Mouse (Mus musculus) cerebellum, postnatal 25 days (tissue): Measurements from ENCODE around the gene Gm47996.
"Not testable (repeated sequence)": the region's sequence is repeated elsewhere in the genome, so short reads cannot be mapped to it uniquely, and the experiment has no call there.

ENCODE experiments used
- DNase-seq, 2 experiments: peaks; one replicate each; pipeline ENCODE4 v3.0.0; 2021; ENCODE audit warnings: mixed read lengths in 2 of 2

Gene Gm47996

DNA sequence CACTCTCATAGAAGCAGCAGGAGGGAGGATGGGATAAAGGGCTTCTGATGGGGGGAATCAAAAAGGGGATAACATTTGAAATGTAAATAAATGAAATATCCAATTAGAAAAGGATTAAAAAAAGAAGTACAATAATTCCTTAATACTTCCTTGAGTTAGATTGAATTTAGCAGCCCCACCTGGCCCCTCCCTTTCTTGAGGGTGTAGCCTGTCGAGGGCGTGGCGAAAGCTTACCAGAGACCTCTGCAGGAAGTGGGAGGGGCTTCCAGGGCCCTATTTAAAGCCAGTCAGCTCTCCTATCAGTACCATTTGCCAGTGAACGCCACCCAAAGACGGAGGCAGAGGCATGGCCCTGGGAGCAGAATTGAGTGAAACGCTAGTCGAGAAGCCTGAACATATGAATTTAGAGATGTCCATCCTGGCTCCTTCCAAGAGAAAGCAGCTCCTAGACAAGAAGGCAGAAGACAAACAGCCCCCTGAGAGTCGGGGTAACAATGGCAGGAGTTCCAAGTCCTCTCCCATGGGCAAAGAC lies at the start of gene Gm47996:
Gene Gm47996 (plus strand): TSS at position 308 of the 532 bp plus-strand sequence.
- not testable (repeated sequence) for DNase-seq

DNA sequence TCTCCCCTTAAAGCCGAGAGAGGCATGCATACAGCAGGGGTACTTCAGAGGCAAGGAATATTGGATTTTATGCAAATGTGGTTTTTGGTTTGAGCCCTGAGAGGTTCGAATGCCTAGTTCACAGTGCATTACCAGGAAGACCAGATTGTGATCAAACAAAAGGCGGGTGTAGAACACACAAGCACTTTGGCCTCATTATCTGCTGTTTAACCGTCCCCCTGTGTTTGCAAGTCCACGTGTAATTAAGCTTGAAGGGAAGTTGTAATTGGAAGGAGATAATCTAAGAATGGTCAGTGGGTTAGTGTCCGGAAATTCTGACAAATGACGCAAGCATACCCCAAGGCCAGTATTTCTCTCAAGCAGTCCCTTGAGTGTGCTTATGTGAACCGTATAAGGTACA lies 43.9 kb upstream of the Gm47996 start:
- no peak for DNase-seq

DNA sequence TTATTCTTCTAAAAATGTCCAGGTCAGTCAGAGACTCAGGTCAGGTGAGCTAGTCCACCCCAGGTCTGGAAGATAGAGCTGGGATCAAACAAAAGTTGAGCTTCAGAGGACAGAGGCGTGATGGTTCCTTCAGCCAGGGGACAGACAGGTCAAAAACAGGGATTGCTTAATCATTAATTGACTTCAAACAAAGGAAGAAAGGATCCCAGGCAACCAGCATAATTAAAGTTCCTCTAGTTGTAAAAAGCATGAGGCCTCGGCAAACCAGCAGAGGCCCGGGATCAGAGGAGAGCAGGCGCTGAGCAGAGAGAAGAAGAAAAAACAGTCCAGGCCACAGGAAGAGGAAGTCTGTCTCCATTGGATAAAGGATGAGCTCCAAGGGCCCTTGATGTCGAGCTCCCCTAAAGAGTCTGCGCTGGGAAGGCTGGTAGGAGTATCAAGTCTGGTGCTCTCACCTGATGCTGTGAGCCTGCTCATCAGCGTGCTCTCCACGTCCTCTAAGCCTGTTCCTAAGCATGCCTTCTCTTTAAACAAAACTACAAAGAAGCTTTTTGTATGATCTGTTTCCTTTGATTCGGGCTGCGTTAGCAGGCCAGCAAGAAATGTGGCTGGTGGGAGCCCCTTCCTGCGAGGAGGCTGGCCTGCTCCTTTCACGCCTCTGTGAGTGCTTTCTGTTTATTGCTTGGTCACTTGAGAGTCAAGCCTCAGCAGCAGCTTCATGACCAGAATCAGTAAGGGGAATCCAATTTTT lies 42.5 kb upstream of the Gm47996 start:
- no peak for DNase-seq

DNA sequence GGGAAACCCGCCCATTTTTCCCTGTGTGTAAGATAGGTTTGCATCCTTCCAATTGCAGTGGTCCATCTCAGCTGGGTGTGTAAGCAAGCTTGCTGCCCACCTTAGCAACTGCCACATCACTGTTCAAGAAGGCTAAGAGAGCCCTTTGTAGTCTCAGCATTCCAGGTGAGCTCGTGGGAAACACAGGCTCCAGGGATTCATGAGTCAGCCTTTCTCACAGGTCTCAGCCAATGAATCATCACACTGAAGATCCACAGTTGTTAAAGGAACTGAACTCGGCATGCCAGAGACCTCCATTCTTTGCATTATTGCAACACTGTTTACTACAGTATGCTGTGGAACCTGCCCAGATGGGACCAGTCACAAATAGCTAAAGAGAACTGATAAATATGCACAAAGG lies 41.3 kb upstream of the Gm47996 start:
- no peak for DNase-seq

DNA sequence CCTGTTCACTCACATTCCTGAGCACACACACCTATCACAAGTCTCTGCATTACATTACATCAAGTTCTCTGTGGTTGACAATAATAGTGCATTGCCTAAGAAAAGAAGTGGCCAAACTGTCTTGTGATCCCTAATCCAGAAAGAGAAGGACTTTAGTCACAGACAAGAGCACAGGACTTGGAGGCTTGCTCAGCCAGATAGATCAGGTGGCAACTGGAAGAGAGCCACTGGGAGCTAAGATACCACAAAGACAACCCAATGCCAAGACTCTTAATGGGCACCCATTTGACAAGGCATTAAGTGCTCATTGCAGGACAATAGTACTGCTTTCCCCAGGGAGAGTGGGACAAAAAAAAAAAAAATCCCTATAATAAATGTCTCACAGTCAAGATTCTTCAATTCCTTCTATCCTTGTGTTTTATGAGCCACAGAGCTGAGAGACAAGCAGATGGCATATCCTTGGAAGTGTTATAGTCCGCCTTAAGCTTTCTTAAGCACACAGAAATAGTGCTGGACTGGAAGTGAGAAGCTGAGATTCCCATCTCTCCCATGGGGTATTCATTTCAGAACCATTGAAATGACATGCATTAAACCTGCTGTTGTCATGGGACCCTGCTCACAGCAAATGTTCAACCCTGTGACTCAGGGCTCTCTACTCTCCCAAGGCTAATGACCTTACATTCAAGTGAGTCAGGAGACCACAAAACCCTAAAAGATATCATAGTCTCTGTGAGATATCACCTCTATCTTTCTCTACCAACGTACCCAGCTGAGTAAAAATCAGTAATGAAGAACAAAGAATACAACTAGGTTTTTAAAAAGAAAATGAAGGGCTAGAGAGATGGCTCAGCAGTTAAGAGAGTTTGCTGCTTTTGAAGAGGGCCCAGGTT lies 38.1 kb upstream of the Gm47996 start:
- DNase-seq, result no peak

DNA sequence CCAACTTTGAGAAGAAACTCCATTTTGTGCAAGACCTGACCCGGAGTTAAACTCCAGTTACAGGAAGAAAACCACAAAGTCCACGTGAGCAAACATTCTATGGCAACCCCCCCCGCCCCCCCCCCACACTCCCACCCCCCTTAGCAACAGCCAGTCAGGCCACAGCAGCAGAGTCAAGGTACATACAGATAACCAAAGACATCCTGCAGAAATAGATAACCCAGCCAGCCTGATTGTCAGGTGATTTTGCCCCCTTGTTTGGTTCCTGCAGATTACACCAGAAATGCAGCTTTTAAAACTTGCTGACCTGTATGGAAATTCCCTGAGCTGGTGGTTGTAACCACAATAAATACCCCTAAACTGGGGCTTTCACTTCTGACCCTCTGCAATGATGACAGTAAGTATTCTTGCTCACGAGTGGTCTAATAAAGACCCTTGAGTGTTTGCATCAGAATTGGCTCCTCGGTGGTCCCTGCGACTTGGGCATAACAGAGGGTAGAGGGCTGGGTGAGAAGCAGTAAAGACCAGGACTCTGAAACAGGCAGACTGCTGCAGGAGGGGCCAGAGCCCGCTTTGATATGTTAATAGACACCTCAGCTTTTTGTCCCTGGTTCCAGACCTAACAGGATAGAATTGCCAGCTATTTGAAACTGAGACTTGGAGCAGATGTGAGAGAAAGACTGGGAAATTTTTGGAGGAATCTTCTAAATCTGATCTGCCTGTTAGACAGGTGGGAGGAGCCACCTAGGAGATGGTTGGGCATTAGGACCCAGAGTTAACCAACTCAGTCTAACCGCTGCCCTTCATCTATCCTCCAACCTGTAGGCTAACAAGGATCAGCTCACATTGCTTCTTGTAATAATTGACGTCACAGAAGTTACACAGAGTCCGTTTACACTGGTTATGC lies 32.6 kb upstream of the Gm47996 start:
- DNase-seq, result peak in 1 of 2 experiments; percentile 11

DNA sequence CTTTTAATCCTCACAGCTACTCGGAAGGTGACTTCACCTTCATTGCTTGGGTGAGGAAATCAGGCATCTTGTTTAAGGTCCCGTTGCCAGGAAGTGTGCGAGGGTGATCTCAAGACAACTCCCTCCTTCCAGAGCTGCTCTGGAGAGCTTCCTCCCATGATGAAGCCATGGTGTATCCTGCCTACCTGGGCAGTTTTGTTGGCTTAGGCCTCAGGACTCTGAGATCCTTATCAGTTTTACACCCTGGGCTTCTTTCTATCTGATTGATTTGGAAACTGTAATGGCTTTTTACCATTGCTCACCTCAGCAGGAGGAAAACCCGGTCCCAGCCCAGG lies 32.0 kb upstream of the Gm47996 start:
- DNase-seq, result no peak

DNA sequence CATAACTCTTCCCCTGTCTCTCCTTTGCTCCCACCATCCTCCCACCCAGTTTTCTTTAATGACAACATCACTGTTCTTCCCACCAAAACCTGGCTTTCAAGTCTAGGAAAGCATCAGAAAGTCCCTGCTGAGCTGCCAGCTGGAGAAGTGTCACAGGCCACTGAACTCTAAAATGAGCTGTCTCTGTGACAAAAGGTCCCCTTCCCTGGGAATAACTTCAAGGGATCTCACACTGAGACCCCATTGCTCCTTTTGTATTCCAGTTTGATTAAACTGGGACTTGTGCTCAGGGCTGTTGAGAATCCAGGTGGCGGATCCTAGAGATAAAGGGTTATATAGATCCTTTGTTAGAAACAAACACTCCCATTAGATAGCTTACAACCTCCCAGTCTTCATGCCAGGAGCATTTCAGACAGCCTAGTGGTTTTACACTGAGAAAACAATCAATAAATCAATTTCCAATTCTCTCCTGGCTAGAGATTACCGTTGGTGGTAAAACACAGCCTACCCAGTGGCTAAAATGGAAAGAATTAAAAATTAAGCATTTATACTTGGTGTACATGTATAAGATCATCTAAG lies 31.3 kb upstream of the Gm47996 start:
- no peak for DNase-seq

DNA sequence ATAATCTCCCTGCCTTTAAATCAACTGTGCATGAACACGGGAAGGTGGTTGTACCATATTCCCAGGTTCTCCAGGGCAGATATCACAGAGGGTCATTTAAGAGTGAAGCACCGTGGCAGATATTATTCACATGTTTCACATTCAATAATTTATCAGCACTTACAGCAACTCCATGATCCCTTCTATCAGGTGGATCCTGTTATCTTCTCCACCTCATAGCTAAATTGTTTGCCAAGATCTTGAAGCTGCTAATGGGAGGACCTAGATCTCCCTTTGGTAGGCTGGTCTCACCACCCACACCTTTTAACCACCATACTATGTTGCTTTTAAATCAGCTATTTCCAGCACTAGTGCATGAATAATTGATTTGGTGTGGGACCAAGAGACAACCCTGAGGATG lies 29.8 kb upstream of the Gm47996 start:
- no peak for DNase-seq

DNA sequence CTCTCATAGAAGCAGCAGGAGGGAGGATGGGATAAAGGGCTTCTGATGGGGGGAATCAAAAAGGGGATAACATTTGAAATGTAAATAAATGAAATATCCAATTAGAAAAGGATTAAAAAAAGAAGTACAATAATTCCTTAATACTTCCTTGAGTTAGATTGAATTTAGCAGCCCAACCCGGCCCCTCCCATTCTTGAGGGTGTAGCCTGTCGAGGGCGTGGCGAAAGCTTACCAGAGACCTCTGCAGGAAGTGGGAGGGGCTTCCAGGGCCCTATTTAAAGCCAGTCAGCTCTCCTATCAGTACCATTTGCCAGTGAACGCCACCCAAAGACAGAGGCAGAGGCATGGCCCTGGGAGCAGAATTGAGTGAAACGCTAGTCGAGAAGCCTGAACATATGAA lies 27.7 kb upstream of the Gm47996 start, which contains the start of gene Gm47985:
Gene Gm47985 (plus strand): TSS at position 272 of the 400 bp plus-strand sequence.
- not testable (repeated sequence) for DNase-seq

DNA sequence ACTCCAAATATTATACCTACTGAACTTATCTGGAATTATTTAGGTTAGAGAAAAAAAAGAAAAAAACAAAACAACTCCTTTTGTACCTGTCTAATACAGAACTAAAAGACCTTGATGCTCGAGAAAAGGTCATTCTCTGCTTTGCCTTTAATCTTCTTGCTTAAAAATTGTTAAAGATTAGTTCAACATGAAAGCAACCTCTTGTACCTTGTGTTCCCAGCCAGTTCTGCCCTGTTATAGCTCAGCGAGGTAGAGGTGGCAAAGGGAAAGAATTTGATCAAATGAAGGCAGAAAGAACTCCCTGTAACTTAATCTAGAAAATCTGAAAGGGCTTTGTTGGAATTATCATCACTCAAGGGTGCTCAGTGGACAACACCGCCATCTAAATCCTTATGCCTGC lies 23.7 kb upstream of the Gm47996 start:
- not testable (repeated sequence) for DNase-seq

DNA sequence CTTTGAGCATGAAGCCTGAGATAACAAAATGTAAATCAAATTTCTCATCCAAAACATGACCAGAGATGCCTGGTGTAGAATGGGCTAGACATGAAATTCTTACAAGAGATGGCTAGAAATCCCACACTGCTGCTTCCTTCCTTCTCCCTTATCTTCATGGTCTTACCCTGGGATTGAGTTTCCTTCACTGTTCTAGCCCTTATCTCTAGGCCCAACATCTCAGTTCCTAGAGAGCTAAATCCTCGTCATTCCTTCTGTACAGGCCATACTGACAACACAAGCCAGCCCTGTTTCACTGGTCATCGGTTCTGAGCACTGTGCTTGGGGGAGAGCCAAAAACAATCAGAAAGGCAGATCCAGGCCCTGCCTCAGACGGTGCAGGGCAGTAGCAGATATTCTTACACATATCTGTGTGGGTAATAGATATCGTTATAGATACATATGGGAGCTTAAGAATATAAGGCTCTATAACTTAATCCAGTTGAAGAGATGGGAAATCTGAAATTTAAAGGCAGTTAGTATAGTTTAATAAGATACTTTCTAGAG lies 23.0 kb upstream of the Gm47996 start:
- not testable (repeated sequence) for DNase-seq

DNA sequence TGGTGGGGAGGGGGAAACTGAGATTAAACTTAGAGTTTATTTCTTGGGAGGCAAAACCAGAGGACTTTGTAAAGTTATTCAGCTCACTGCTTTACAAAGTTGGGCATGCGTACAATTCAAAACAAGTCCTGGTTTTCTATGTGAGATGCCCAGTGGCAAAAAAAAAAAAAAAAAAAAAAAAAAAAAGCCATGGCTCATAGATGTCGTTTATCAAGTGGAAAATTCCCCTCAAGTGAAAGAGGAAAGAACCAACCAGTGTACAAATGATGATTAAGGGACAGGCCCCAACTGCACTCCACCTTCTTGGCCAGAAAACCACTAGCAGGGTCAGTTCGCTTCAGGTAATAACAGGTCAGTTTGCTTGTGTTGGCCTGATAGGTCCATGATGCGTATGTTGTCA lies 21.5 kb upstream of the Gm47996 start:
- no peak for DNase-seq

DNA sequence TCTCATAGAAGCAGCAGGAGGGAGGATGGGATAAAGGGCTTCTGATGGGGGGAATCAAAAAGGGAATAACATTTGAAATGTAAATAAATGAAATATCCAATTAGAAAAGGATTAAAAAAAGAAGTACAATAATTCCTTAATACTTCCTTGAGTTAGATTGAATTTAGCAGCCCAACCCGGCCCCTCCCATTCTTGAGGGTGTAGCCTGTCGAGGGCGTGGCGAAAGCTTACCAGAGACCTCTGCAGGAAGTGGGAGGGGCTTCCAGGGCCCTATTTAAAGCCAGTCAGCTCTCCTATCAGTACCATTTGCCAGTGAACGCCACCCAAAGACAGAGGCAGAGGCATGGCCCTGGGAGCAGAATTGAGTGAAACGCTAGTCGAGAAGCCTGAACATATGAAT lies 17.9 kb upstream of the Gm47996 start, which contains the start of gene Gm8947:
Gene Gm8947 (plus strand): TSS at position 302 of the 400 bp plus-strand sequence.
- not testable (repeated sequence) for DNase-seq

DNA sequence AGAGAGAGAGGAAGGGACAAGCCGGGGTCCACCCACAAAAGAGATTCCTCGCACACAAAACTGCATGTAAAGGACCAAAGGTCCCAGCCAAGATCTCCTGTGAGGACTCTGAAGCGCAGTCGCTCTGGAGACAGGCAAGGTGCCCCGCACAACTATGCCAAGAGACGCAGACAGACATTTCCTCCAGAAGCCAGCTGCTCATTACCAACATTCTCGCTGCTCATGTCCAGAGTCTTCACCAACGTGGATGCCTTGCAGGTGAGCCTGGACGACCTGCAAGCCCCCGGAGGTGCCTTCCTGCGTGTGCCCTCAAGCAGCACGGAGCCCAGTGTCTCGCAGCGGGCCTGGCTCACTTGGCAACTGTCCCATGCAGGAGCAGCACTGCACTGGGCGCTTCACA lies 17.2 kb upstream of the Gm47996 start:
- not testable (repeated sequence) for DNase-seq

DNA sequence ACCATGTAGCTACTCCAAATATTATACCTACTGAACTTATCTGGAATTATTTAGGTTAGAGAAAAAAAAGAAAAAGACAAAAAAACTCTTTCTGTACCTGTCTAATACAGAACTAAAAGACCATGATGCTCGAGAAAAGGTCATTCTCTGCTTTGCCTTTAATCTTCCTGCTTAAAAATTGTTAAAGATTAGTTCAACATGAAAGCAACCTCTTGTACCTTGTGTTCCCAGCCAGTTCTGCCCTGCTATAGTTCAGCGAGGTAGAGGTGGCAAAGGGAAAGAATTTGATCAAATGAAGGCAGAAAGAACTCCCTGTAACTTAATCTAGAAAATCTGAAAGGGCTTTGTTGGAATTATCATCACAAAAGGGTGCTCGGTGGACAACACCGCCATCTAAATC lies 13.9 kb upstream of the Gm47996 start:
- DNase-seq, result not testable (repeated sequence)

DNA sequence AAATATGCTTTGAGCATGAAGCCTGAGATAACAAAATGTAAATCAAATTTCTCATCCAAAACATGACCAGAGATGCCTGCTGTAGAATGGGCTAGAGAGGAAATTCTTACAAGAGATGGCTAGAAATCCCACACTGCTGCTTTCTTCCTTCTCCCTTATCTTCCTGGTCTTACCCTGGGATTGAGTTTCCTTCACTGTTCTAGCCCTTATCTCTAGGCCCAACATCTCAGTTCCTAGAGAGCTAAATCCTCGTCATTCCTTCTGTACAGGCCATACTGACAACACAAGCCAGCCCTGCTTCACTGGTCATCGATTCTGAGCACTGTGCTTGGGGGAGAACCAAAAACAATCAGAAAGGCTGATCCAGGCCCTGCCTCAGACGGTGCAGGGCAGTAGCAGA lies 13.2 kb upstream of the Gm47996 start:
- not testable (repeated sequence) for DNase-seq

DNA sequence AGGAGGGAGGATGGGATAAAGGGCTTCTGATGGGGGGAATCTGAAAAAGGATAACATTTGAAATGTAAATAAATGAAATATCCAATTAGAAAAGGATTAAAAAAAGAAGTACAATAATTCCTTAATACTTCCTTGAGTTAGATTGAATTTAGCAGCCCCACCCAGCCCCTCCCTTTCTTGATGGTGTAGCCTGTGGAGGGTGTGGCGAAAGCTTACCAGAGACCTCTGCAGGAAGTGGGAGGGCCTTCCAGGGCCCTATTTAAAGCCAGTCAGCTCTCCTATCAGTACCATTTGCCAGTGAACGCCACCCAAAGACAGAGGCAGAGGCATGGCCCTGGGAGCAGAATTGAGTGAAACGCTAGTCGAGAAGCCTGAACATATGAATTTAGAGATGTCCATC lies 11.8 kb upstream of the Gm47996 start, which contains the start of gene Gm47995:
Gene Gm47995 (plus strand): TSS at position 329 of the 400 bp plus-strand sequence.
- DNase-seq, result not testable (repeated sequence)

DNA sequence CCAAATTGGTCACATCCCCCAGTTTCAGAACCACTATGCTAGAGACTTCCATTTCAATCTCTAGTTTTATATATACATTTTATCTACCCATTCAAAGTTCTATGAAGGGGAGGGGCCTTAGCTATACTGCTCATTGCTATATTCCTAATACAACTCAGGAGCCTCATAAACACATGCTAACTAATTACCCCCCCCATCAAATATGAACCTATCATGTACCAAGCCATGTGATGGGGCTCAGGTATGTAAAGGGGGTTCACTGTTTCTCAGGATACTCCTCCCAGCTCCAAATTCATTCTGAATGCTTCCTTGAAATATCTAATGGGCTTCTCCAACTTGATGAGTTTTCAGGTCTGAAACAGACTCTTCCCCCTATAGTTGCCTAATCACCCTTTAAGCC lies 9.3 kb upstream of the Gm47996 start:
- not testable (repeated sequence) for DNase-seq

DNA sequence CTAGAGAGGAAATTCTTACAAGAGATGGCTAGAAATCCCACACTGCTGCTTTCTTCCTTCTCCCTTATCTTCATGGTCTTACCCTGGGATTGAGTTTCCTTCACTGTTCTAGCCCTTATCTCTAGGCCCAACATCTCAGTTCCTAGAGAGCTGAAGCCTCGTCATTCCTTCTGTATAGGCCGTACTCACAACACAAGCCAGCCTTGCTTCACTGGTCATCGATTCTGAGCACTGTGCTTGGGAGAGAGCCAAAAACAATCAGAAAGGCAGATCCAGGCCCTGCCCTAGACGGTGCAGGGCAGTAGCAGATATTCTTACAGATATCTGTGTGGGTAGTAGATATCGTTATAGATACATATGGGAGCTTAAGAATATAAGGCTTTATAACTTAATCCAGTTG lies 7.2 kb upstream of the Gm47996 start:
- not testable (repeated sequence) for DNase-seq

DNA sequence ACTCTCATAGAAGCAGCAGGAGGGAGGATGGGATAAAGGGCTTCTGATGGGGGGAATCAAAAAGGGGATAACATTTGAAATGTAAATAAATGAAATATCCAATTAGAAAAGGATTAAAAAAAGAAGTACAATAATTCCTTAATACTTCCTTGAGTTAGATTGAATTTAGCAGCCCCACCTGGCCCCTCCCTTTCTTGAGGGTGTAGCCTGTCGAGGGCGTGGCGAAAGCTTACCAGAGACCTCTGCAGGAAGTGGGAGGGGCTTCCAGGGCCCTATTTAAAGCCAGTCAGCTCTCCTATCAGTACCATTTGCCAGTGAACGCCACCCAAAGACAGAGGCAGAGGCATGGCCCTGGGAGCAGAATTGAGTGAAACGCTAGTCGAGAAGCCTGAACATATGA lies 6.1 kb upstream of the Gm47996 start, which contains the start of gene 3110040M04Rik:
Gene 3110040M04Rik (plus strand): TSS at position 304 of the 400 bp plus-strand sequence.
- not testable (repeated sequence) for DNase-seq
